Mouse (Mus musculus): Measurements from ENCODE around the gene Blm.

Blm gene

DNA sequence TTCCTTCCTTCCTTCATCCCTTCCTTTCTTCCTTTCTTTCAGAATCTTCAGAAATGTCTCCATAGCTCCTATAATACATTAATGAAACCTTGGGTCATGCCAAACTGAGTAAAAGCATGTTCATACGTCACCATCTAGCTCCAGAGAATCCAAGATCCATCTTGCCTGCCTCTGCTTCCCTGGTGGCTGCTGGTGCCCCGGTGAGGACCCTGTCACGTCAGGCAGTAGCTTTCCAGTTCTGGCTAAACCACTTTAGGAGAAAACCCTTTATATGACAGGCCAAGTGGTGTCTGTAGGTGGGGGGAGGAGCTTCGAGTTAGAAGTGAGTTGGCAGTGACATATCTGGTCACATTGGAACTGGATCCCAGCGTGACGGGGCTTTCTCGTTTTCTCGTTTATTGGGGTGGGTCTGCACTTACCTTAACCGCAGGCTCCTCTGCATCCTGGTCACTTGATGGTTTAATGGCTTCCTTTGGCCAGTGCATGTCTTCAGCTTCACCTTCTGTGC, 129.7 kb downstream of the Blm start, which contains the start of gene Furin:
Furin (minus strand) TSS at position 249 of the 508 bp plus-strand sequence.
- DNase-seq (ENCODE audit: low spot score in 2 of 2), result no peak
